Mouse (Mus musculus) kidney, postnatal 14 days (tissue): Measurements from ENCODE around the gene Sox5.

ENCODE experiments used
- DNase-seq: peaks from one replicate; pipeline ENCODE4 v3.0.0; 2022; ENCODE audit warnings: mixed read lengths

Sox5 gene

GRCm38 (mm10) chr6:144168696-144169476 lies 612.9 kb downstream of the Sox5 start:
- no peak for DNase-seq

- DNase-seq: no peak
These were observed 614.7 kb downstream of the Sox5 start for GRCm38 (mm10) chr6:144167058-144167457.

- DNase-seq: no peak
These were observed 615.1 kb downstream of the Sox5 start for GRCm38 (mm10) chr6:144166651-144167050.

GRCm38 (mm10) chr6:144166104-144166503 lies 615.7 kb downstream of the Sox5 start:
- DNase-seq: peak; percentile 17

GRCm38 (mm10) chr6:144163501-144163900 lies 618.3 kb downstream of the Sox5 start:
- DNase-seq: no peak

- no peak for DNase-seq
These were observed 623.1 kb downstream of the Sox5 start for GRCm38 (mm10) chr6:144158637-144159036.

- DNase-seq: no peak
These were observed 626.8 kb downstream of the Sox5 start for GRCm38 (mm10) chr6:144154892-144155424.

GRCm38 (mm10) chr6:144151957-144152356 lies 629.8 kb downstream of the Sox5 start:
- no peak for DNase-seq

GRCm38 (mm10) chr6:144151075-144151474 lies 630.7 kb downstream of the Sox5 start:
- no peak for DNase-seq

GRCm38 (mm10) chr6:144137397-144137796 lies 644.4 kb downstream of the Sox5 start:
- no peak for DNase-seq

- DNase-seq: no peak
These were observed 644.9 kb downstream of the Sox5 start for GRCm38 (mm10) chr6:144136894-144137293.

GRCm38 (mm10) chr6:144129927-144130326 lies 651.9 kb downstream of the Sox5 start:
- DNase-seq: no peak

GRCm38 (mm10) chr6:144119961-144120360 lies 661.8 kb downstream of the Sox5 start:
- no peak for DNase-seq

- DNase-seq: no peak
These were observed 665.1 kb downstream of the Sox5 start for GRCm38 (mm10) chr6:144116646-144117045.

GRCm38 (mm10) chr6:144111561-144111960 lies 670.2 kb downstream of the Sox5 start:
- DNase-seq: no peak

GRCm38 (mm10) chr6:144106848-144107247 lies 674.9 kb downstream of the Sox5 start:
- no peak for DNase-seq

- no peak for DNase-seq
These were observed 676.1 kb downstream of the Sox5 start for GRCm38 (mm10) chr6:144105645-144106044.

GRCm38 (mm10) chr6:144103612-144104011 lies 678.2 kb downstream of the Sox5 start:
- DNase-seq: no peak

GRCm38 (mm10) chr6:144100852-144101251 lies 680.9 kb downstream of the Sox5 start:
- DNase-seq: no peak

GRCm38 (mm10) chr6:144098119-144098518 lies 683.7 kb downstream of the Sox5 start:
- DNase-seq: peak; percentile 6

GRCm38 (mm10) chr6:144088256-144088655 lies 693.5 kb downstream of the Sox5 start:
- no peak for DNase-seq

- no peak for DNase-seq
These were observed 695.5 kb downstream of the Sox5 start for GRCm38 (mm10) chr6:144086096-144086810.

GRCm38 (mm10) chr6:144082297-144082696 lies 699.5 kb downstream of the Sox5 start:
- DNase-seq: no peak

GRCm38 (mm10) chr6:144077826-144078225 lies 704.0 kb downstream of the Sox5 start:
- no peak for DNase-seq
